Mouse (Mus musculus) neutrophil, adult 5-6 weeks (primary cell): Measurements from ENCODE around the gene Qrich1. TPM values are rescaled to one million over a fixed set of nuclear protein-coding genes. Genes with fewer than 3 reads are reported as not detected.

ENCODE experiments used
- total RNA-seq: library from RNA; stranded (forward); fragments of 200-1000 nt; gene quantifications from 2 replicates; pipeline ENCODE4 v1.2.3, GENCODE M21; 2017

The Qrich1 gene
- total RNA-seq, 1 experiment from 2014 or later: 158 TPM

Other genes starting within 250 kb of the Qrich1 start
- 4.3 and 4.4 TPM in 2 replicates for gene Nicn1, start 226.4 kb upstream of the Qrich1 start, total RNA-seq
- 5.6 and 7.8 TPM in 2 replicates for gene Amt, start 220.0 kb upstream of the Qrich1 start, total RNA-seq
- gene Rhoa, start 210.7 kb upstream of the Qrich1 start, total RNA-seq: 487 and 547 TPM in 2 replicates
- gene Tcta, start 210.6 kb upstream of the Qrich1 start, total RNA-seq: 17.4 and 23.4 TPM in 2 replicates
- 689 and 756 TPM in 2 replicates for gene Gpx1, start 177.9 kb upstream of the Qrich1 start, total RNA-seq
- 140 and 154 TPM in 2 replicates for gene Usp4, start 169.0 kb upstream of the Qrich1 start, total RNA-seq
- 3.0 and 9.3 TPM in 2 replicates for gene 1700102P08Rik, start 124.0 kb upstream of the Qrich1 start, total RNA-seq
- gene Ccdc36, start 88.3 kb upstream of the Qrich1 start, total RNA-seq: not detected in 2 replicates
- gene BC048562, start 80.3 kb upstream of the Qrich1 start, total RNA-seq: not detected in 2 replicates
- 15.7 and 19.8 TPM in 2 replicates for gene Ccdc71, start 56.3 kb upstream of the Qrich1 start, total RNA-seq
- 2.9 and 5.7 TPM in 2 replicates for gene Klhdc8b, start 55.2 kb upstream of the Qrich1 start, total RNA-seq
- not detected in 2 replicates for gene Lamb2, start 37.1 kb upstream of the Qrich1 start, total RNA-seq
- gene Usp19, start 26.2 kb upstream of the Qrich1 start, total RNA-seq: 105 and 106 TPM in 2 replicates
- 97.9 and 119 TPM in 2 replicates for gene Qars, start 9.1 kb upstream of the Qrich1 start, total RNA-seq
- gene Impdh2, start 43.5 kb downstream of the Qrich1 start, total RNA-seq: 61.0 and 75.5 TPM in 2 replicates
- gene Ndufaf3, start 50.6 kb downstream of the Qrich1 start, total RNA-seq: 15.5 and 17.0 TPM in 2 replicates
- 70.9 and 104 TPM in 2 replicates for gene Dalrd3, start 53.1 kb downstream of the Qrich1 start, total RNA-seq
- gene Wdr6, start 61.9 kb downstream of the Qrich1 start, total RNA-seq: 12.8 and 15.6 TPM in 2 replicates
- gene P4htm, start 80.9 kb downstream of the Qrich1 start, total RNA-seq: 0.58 and 0.61 TPM in 2 replicates
- gene Arih2, start 132.6 kb downstream of the Qrich1 start, total RNA-seq: 135 and 143 TPM in 2 replicates
- 39.0 and 43.9 TPM in 2 replicates for gene Slc25a20, start 145.3 kb downstream of the Qrich1 start, total RNA-seq
- 5.0 and 8.2 TPM in 2 replicates for gene Prkar2a, start 172.5 kb downstream of the Qrich1 start, total RNA-seq